Mouse (Mus musculus) thymus, adult 2 months (tissue): ENCODE measurements around the gene Zfp597.

Source experiments
- CTCF ChIP-seq: fragments of 200-500 bp; IDR thresholded peaks from 2 replicates; pipeline ENCODE4 v1.5.1; 2012; ENCODE audit warnings: mild to moderate bottlenecking, control low read depth, low read length, moderate library complexity, borderline replicate concordance; ENCODE audit not compliant: control insufficient read depth, poor library complexity, insufficient read depth; ENCODE audit errors: extremely low read depth
- POLR2A ChIP-seq: fragments of 200-500 bp; IDR thresholded peaks from 2 replicates; pipeline ENCODE4 v1.6.1; 2012; ENCODE audit warnings: mild to moderate bottlenecking, low read length, control low read depth, moderate library complexity; ENCODE audit not compliant: control insufficient read depth, poor library complexity, insufficient read depth; ENCODE audit errors: extremely low read depth

DNA sequence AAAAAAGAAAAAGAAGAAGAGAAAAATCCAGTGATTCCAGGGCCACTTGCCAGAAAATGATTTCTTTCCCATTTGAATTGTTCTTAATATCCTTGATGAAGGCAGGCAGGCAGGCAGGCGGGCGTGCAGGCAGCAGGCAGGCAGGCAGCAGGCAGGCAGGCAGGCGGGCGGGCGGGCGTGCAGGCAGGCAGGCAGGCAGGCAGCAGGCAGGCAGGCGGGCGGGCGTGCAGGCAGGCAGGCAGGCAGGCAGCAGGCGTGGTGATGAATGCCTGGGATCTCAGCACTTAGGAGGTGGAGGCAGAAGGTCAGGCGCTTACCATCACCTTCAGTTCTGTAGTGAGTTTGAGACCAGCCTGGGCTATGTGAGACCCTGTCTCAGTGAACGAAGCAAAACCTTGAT is 31.8 kb downstream of the Zfp597 start:
- TF ChIP-seq CTCF, result no peak
- no peak for TF ChIP-seq POLR2A
